Mouse (Mus musculus) hindbrain, embryonic 15.5 days (tissue): Measurements from ENCODE around the gene Sap30bp. TPM values are rescaled to one million over a fixed set of nuclear protein-coding genes. Genes with fewer than 3 reads are reported as not detected.

Experiments used
- ATAC-seq: fragments of 200-750 bp; cut with Nextera tagmentation; 2 replicates; pipeline ENCODE4 v1.8.0; 2017; ENCODE audit warnings: low read depth, moderate number of reproducible peaks, moderate TSS enrichment; ENCODE audit not compliant: low FRiP score
- H3K27ac ChIP-seq: fragments of 300-500 bp; sonication (generic); replicated peaks from 2 replicates; pipeline ENCODE4 v1.5.1; 2015; ENCODE audit warnings: mild to moderate bottlenecking, inconsistent platforms
- H3K27me3 ChIP-seq: fragments of 300-500 bp; sonication (generic); 2 replicates; pipeline ENCODE4 v1.6.1; 2015; ENCODE audit warnings: control low read depth, inconsistent platforms
- H3K36me3 ChIP-seq: fragments of 300-500 bp; sonication (generic); 2 replicates; pipeline ENCODE4 v1.6.1; 2015; ENCODE audit warnings: control low read depth, inconsistent platforms
- H3K4me1 ChIP-seq: fragments of 300-500 bp; sonication (generic); replicated peaks from 2 replicates; pipeline ENCODE4 v1.6.1; 2015; ENCODE audit warnings: control low read depth, inconsistent platforms
- H3K4me2 ChIP-seq: fragments of 300-500 bp; sonication (generic); 2 replicates; pipeline ENCODE4 v1.6.1; 2015; ENCODE audit warnings: moderate library complexity, mild to moderate bottlenecking, inconsistent platforms
- H3K4me3 ChIP-seq: fragments of 300-500 bp; sonication (generic); 2 replicates; pipeline ENCODE4 v1.5.1; 2015; ENCODE audit warnings: mild to moderate bottlenecking, inconsistent platforms
- H3K9ac ChIP-seq: fragments of 300-500 bp; sonication (generic); 2 replicates; pipeline ENCODE4 v1.6.1; 2015; ENCODE audit warnings: inconsistent platforms
- H3K9me3 ChIP-seq: fragments of 300-500 bp; sonication (generic); 2 replicates; pipeline ENCODE4 v1.6.1; 2016; ENCODE audit warnings: control low read depth, inconsistent platforms
- WGBS: fragments of 180-500 bp; shearing (Covaris S2); methylation state at CpG from one replicate; pipeline ENCODE4 v1.1.7; 2015; 5-methylcytosine and 5-hydroxymethylcytosine counted together
- polyA plus RNA-seq: library from polyadenylated mRNA; unstranded; fragments of >200 nt; fragmentation: Nextera tagmentation; extraction: Ambion mirVana; gene quantifications from 2 replicates; pipeline ENCODE4 v1.2.1, GENCODE M21; 2015

Sap30bp gene
- polyA plus RNA-seq, 1 experiment from 2014 or later = 42.9 TPM

GRCm38 (mm10) chr11:115911134-115911561 lies 21.9 kb upstream of the Sap30bp start:
- WGBS = 95% methylated on average over 5 of the region's 5 CpGs
- no peaks in the 10 kb centered on the region for H3K27me3 ChIP-seq
- ATAC-seq = no peak
- H3K27ac ChIP-seq = no peak overlapping the region
- no peak overlapping the region for H3K4me3 ChIP-seq
- no peaks in the 10 kb centered on the region for H3K9me3 ChIP-seq
- H3K9ac ChIP-seq = no peak overlapping the region
- no peaks in the 10 kb centered on the region for H3K4me1 ChIP-seq
- H3K36me3 ChIP-seq = peaks cover 20% of the 10 kb centered on the region
- H3K4me2 ChIP-seq = no peak overlapping the region

GRCm38 (mm10) chr11:115911632-115912376 lies 21.3 kb upstream of the Sap30bp start, which contains the start of gene Smim6:
Gene Smim6, plus strand, starts transcription at chr11:115912017.
- no peak within 1 kb of the TSS for H3K27ac ChIP-seq
- no peak for ATAC-seq
- H3K4me2 ChIP-seq = no peak within 1 kb of the TSS
- no peak within 1 kb of the TSS for H3K9ac ChIP-seq
- H3K4me1 ChIP-seq = no peaks in the 10 kb centered on the region
- H3K4me3 ChIP-seq = no peak within 1 kb of the TSS
- 82% methylated on average over 11 of the region's 11 CpGs for WGBS
- no peaks in the 10 kb centered on the region for H3K9me3 ChIP-seq
- H3K27me3 ChIP-seq = no peaks in the 10 kb centered on the region
- peaks cover 20% of the 10 kb centered on the region for H3K36me3 ChIP-seq

DNA sequence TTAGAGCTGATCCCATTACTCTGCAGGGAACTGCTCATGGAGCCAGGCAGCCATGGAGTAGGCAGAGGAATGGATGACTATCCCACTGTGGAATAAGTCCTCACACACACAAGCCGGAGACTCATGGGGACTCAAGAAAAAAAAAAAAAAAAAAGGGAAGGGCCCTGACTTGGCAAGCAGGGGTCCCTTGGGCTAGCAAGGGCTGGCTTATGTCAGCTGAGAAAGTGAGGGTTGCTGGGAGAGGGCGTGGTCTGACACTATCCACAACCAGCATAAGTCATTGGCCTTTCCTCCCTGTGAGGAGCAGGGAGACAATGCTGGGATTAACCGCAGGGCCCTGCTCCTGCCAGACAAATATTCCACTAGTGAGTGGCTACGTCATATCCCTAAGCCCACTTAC lies 16.5 kb upstream of the Sap30bp start:
- peaks cover 8% of the 10 kb centered on the region for H3K36me3 ChIP-seq
- no peaks in the 10 kb centered on the region for H3K27me3 ChIP-seq
- H3K9me3 ChIP-seq = no peaks in the 10 kb centered on the region
- H3K4me3 ChIP-seq = no peak overlapping the region
- ATAC-seq = no peak
- H3K4me1 ChIP-seq = no peaks in the 10 kb centered on the region
- no peak overlapping the region for H3K9ac ChIP-seq
- no peak overlapping the region for H3K27ac ChIP-seq
- no peak overlapping the region for H3K4me2 ChIP-seq
- WGBS = 91% methylated on average over 4 of the region's 4 CpGs

- 93% methylated on average over 5 of the region's 5 CpGs for WGBS
These were observed 14.4 kb upstream of the Sap30bp start for GRCm38 (mm10) chr11:115918637-115919036.

DNA sequence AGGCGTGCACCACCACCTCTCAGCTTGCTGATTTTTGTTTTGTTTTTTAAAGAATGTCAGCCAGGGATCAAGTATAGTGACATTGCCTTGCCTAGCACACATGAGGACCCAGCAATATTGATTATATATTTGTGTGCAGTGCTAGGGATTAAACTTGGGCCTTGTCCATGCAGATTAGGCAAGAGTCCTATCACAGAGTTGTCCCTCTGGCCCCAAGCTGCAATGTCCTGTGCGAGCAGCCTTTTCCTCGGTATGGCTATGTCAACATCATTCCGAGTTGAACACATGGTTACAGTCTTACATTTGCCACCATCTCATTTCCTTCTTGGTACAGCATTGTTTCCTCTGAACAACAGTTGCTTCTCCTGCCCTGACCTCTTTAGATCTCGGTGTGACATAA lies 14.0 kb upstream of the Sap30bp start:
- peaks cover 8% of the 10 kb centered on the region for H3K36me3 ChIP-seq
- no peak overlapping the region for H3K4me3 ChIP-seq
- no peaks in the 10 kb centered on the region for H3K9me3 ChIP-seq
- H3K4me2 ChIP-seq = no peak overlapping the region
- no peaks in the 10 kb centered on the region for H3K27me3 ChIP-seq
- H3K27ac ChIP-seq = no peak overlapping the region
- no peak overlapping the region for H3K9ac ChIP-seq
- ATAC-seq = no peak
- H3K4me1 ChIP-seq = no peaks in the 10 kb centered on the region
- 94% methylated on average over 5 of the region's 5 CpGs for WGBS

More at GRCm38 (mm10) chr11:115918637-115919036, 14.4 kb upstream of the Sap30bp start:
- Histone ChIP-seq H3K27ac (no peak overlapping the region), H3K9ac (no peak overlapping the region), H3K4me3 (no peak overlapping the region), H3K9me3 (no peaks in the 10 kb centered on the region), H3K4me1 (no peaks in the 10 kb centered on the region), H3K4me2 (no peak overlapping the region), H3K36me3 (peaks cover 8% of the 10 kb centered on the region), H3K27me3 (no peaks in the 10 kb centered on the region)
- no peak for ATAC-seq

DNA sequence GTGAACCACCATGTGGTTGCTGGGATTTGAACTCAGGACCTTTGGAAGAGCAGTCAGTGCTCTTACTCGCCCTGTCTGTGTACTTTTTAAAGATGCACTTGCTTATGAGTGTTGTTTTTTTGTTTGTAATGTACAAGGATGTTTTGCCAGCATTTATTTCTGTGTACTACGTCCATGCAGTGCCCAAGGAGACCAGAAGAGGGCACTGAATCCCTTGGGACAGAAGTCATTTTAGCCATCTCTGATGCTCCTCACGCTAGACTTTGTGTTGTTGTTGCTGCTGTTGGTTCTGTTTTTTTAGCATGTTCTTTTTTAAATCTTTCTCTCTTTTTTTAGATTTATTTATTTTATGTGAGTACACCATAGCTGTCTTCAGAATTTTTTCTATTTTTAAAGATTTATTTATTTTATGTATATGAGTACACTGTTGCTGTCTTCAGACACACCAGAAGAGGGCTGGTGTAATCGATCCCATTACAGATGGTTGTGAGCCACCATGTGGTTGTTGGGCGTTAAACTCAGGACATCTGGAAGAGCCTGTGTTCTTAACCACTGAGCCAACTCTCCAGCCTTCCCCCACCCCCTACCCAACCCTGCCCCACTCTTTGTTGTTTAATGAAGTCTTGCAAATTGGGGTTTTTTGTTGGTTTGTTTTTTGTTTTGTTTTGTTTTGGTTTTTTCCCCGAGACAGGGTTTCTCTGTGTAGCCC lies 12.8 kb upstream of the Sap30bp start:
- ATAC-seq = no peak
- peaks cover 8% of the 10 kb centered on the region for H3K36me3 ChIP-seq
- no peaks in the 10 kb centered on the region for H3K27me3 ChIP-seq
- H3K27ac ChIP-seq = no peak overlapping the region
- no peak overlapping the region for H3K4me3 ChIP-seq
- H3K9me3 ChIP-seq = no peaks in the 10 kb centered on the region
- WGBS = 51% methylated on average over 6 of the region's 6 CpGs
- H3K4me1 ChIP-seq = no peaks in the 10 kb centered on the region
- no peak overlapping the region for H3K4me2 ChIP-seq
- H3K9ac ChIP-seq = no peak overlapping the region

GRCm38 (mm10) chr11:115921986-115922385 lies 11.1 kb upstream of the Sap30bp start:
- H3K4me2 ChIP-seq = no peak overlapping the region
- H3K4me3 ChIP-seq = no peak overlapping the region
- no peaks in the 10 kb centered on the region for H3K9me3 ChIP-seq
- no peak overlapping the region for H3K9ac ChIP-seq
- H3K4me1 ChIP-seq = no peaks in the 10 kb centered on the region
- peaks cover 4% of the 10 kb centered on the region; the same call in 1 of the 2 replicates for H3K36me3 ChIP-seq
- H3K27ac ChIP-seq = no peak overlapping the region
- H3K27me3 ChIP-seq = no peaks in the 10 kb centered on the region
- ATAC-seq = no peak
- 94% methylated on average over 1 of the region's 1 CpGs for WGBS

DNA sequence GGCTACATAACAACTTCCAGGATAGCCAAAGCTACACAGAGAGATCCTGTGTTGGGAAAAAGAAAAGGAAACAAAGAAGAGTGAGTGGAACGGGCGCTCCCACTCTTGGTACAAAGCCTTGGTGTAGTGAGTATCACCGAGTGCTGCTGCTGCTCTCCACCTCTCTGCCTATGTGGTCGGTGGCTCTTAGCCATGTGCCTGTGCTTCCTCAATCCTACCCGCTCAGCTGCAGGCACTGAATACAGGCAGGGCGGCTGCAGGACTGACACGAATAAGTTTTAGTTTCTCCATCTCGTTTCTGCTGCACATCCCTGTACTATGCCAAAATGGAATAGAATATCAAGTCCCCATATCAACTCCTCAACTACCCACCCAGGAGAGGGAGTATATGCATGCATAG lies 4.1 kb upstream of the Sap30bp start:
- no peaks in the 10 kb centered on the region for H3K9me3 ChIP-seq
- H3K27me3 ChIP-seq = no peaks in the 10 kb centered on the region
- 91% methylated on average over 8 of the region's 8 CpGs for WGBS
- no peak for ATAC-seq
- peaks cover 10% of the 10 kb centered on the region; the same call in 1 of the 2 replicates for H3K36me3 ChIP-seq
- no peak overlapping the region for H3K9ac ChIP-seq
- peaks cover 14% of the 10 kb centered on the region for H3K4me1 ChIP-seq
- H3K4me3 ChIP-seq = no peak overlapping the region
- no peak overlapping the region for H3K27ac ChIP-seq
- no peak overlapping the region for H3K4me2 ChIP-seq

DNA sequence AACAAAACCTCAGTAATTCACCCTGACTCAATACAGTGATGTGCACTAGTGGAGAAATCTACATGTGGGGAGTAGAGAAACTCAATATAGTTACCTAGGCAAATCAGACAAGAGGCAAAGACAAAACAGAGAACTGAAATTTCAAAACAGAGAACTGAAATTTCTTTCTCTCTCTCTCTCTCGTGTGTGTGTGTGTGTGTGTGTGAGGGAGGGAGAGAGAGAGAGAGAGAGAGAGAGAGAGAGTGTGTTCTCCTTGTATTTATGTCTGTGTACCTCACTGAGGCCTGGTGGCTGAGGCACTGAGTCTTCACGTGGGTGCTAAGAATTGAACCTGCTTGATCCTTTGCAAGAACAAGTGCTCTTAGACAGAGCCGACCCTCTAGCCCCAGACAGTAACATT lies 3.3 kb upstream of the Sap30bp start:
- Histone ChIP-seq H3K9me3 (no peaks in the 10 kb centered on the region), H3K36me3 (0 out of 2 replicates have a peak, but pooled peaks cover 6% of the 10 kb centered on the region), H3K4me3 (no peak overlapping the region), H3K4me1 (peaks cover 22% of the 10 kb centered on the region), H3K27me3 (no peaks in the 10 kb centered on the region), H3K9ac (no peak overlapping the region), H3K27ac (no peak overlapping the region), H3K4me2 (no peak overlapping the region)
- 84% methylated on average over 2 of the region's 3 CpGs for WGBS
- no peak for ATAC-seq

DNA sequence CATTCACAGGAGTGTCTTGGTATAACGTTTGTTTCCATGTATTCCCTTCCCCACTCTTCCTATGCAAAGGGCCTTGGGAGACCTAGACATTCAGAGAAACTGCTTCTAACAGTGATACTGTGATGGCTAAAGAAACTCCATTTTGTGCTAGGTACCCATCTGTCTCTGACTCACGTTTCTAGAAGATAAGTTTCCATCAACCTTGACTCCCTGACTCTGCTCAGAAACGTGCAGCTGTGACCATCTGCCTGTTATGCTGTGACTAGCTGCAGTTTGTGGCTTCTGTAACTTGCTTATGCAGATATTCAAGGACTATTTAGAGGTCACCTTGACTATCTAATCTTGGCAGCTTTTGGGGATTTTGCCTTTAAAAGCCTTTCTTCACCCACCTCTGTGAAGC lies 1.8 kb upstream of the Sap30bp start:
- Histone ChIP-seq H3K27ac (no peak overlapping the region), H3K9ac (no peak overlapping the region), H3K36me3 (0 out of 2 replicates have a peak, but pooled peaks cover 6% of the 10 kb centered on the region), H3K4me1 (peaks cover 26% of the 10 kb centered on the region), H3K9me3 (no peaks in the 10 kb centered on the region), H3K4me2 (no peak overlapping the region), H3K27me3 (no peaks in the 10 kb centered on the region), H3K4me3 (no peak overlapping the region)
- no peak for ATAC-seq
- WGBS = 69% methylated on average over 3 of the region's 3 CpGs

- H3K27me3 ChIP-seq = no peaks in the 10 kb centered on the region
- peak overlapping the region; percentile 73 for H3K27ac ChIP-seq
- under 1% methylated on average over 16 of the region's 16 CpGs for WGBS
- peak overlapping the region; percentile 76 for H3K9ac ChIP-seq
- H3K4me1 ChIP-seq = peaks cover 26% of the 10 kb centered on the region
- H3K9me3 ChIP-seq = no peaks in the 10 kb centered on the region
- peak; percentile 71; the same call in 1 of the 2 replicates for ATAC-seq
- peaks cover 17% of the 10 kb centered on the region for H3K36me3 ChIP-seq
- peak overlapping the region; percentile 88 for H3K4me3 ChIP-seq
- H3K4me2 ChIP-seq = peak overlapping the region; percentile 82
These were observed 647 bp downstream of the Sap30bp start for GRCm38 (mm10) chr11:115933747-115934110.

DNA sequence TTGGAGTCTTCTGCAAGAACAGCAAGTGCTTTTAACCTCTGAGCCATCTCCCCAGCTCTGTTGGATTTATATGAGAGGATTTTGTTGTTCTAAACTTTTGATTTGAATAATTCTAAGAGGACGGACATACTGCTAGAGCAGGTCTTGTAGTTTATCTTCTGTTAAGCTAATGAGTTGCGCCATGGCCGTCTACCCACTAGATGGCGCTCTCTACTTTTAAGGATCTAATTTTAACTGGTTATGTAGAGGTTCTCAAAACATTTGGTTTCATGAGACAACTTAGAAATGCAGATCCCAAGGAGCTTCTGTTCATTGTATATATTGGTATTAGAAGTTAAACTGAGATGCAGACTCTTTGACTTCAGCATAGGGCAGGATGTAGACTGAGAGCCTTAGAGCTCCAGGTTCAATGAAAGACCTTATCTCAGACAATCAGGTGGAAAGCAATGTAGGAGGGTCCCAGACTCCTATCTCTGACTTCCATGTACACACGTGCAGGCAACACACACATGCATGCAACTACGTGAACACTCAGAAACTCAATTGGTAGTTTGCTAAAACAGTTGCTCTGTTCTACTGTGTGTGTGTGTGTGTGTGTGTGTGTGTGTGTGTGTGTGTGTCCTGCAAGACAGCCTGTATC lies 6.7 kb downstream of the Sap30bp start:
- Histone ChIP-seq H3K4me1 (peaks cover 4% of the 10 kb centered on the region), H3K27ac (no peak overlapping the region), H3K4me2 (no peak overlapping the region), H3K4me3 (no peak overlapping the region), H3K9me3 (no peaks in the 10 kb centered on the region), H3K27me3 (no peaks in the 10 kb centered on the region), H3K9ac (no peak overlapping the region), H3K36me3 (peaks cover 39% of the 10 kb centered on the region)
- WGBS = 37% methylated on average over 6 of the region's 6 CpGs
- ATAC-seq = no peak
